Mouse (Mus musculus): Measurements from ENCODE around the gene Trim63. TPM values are rescaled to one million over a fixed set of nuclear protein-coding genes. Genes with fewer than 3 reads are reported as not detected.
"Not testable (repeated sequence)": the region's sequence is repeated elsewhere in the genome, so short reads cannot be mapped to it uniquely, and the experiment has no call there.

Trim63 gene
- polyA plus RNA-seq, 2 experiments = 0.07 TPM; not detected in 1

- H3K4me3 ChIP-seq (ENCODE audit: insufficient read depth in 1 of 2, low read depth in 2 of 2, low read length in 2 of 2) = no peak overlapping the region
- H3K36me3 ChIP-seq (replicated peaks; ENCODE audit: control insufficient read depth, insufficient read depth, low read depth) = no peaks in the 10 kb centered on the region
- no peak for ATAC-seq (ENCODE audit: insufficient read depth)
- DNase-seq (ENCODE audit: low read depth in 3 of 3, low spot score in 3 of 3) = no peak
- H3K4me2 ChIP-seq (ENCODE audit: low read depth) = no peak overlapping the region
- no peak overlapping the region for H3K9ac ChIP-seq (replicated peaks)
- no peak for TF ChIP-seq EP300 (IDR thresholded peaks at IDR 0.05; ENCODE audit: low read depth)
- TF ChIP-seq CTCF (IDR thresholded peaks at IDR 0.05; ENCODE audit: low read depth) = no peak
- H3K27me3 ChIP-seq (ENCODE audit: control insufficient read depth, insufficient read depth, low read length) = no peaks in the 10 kb centered on the region
- H3K9me3 ChIP-seq (ENCODE audit: control insufficient read depth, low read length) = no peaks in the 10 kb centered on the region
- peaks cover 0 to 2% of the 10 kb centered on the region in 2 experiments; a peak in 1 of 4 replicates for H3K4me1 ChIP-seq (replicated peaks; ENCODE audit: control insufficient read depth in 2 of 2, insufficient read depth in 2 of 2, low read length in 1 of 2)
- WGBS (ENCODE audit: insufficient replicate concordance) = 40% methylated on average over 9 of the region's 9 CpGs
- no peak overlapping the region for H3K27ac ChIP-seq
Observed at GRCm38 (mm10) chr4:134293692-134294163, 21.2 kb upstream of the Trim63 start.

DNA sequence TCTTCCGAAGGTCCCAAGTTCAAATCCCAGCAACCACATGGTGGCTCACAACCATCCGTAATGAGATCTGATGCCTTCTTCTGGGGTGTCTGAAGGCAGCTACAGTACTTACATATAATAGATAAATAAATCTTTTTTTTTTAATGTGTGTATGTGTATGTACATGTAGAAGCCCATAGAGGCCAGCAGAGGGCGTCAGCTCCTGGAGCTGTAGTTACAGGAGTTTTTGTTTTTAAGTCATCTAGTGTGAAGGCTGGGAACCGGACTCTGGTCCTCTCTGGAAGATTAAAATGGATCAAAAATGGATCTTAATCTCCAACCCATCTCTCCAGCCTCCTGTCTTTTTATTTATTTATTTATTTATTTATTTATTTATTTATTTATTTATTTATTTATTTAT, 18.8 kb upstream of the Trim63 start:
- DNase-seq (ENCODE audit: low read depth in 3 of 3, low spot score in 3 of 3); ATAC-seq (ENCODE audit: insufficient read depth); H3K4me2 ChIP-seq (ENCODE audit: low read depth); H3K4me3 ChIP-seq (ENCODE audit: insufficient read depth in 1 of 2, low read depth in 2 of 2, low read length in 2 of 2); H3K27me3 ChIP-seq (ENCODE audit: control insufficient read depth, insufficient read depth, low read length); H3K9me3 ChIP-seq (ENCODE audit: control insufficient read depth, low read length); H3K36me3 ChIP-seq (replicated peaks; ENCODE audit: control insufficient read depth, insufficient read depth, low read depth); H3K4me1 ChIP-seq (replicated peaks; ENCODE audit: control insufficient read depth in 2 of 2, insufficient read depth in 2 of 2, low read length in 1 of 2); H3K9ac ChIP-seq (replicated peaks); H3K27ac ChIP-seq: not testable (repeated sequence)
- 64% methylated on average over 4 of the region's 4 CpGs for WGBS (ENCODE audit: insufficient replicate concordance)

- ATAC-seq (ENCODE audit: insufficient read depth) (no peak), DNase-seq (ENCODE audit: low read depth in 3 of 3, low spot score in 3 of 3) (no peak)
- H3K27me3 ChIP-seq (ENCODE audit: control insufficient read depth, insufficient read depth, low read length) = no peaks in the 10 kb centered on the region
- H3K4me1 ChIP-seq (replicated peaks; ENCODE audit: control insufficient read depth in 2 of 2, insufficient read depth in 2 of 2, low read length in 1 of 2) = no peaks in the 10 kb centered on the region
- WGBS (ENCODE audit: insufficient replicate concordance) = 73% methylated on average over 4 of the region's 4 CpGs
- no peaks in the 10 kb centered on the region for H3K36me3 ChIP-seq (replicated peaks; ENCODE audit: control insufficient read depth, insufficient read depth, low read depth)
- H3K9me3 ChIP-seq (ENCODE audit: control insufficient read depth, low read length) = no peaks in the 10 kb centered on the region
- no peak overlapping the region for H3K27ac ChIP-seq
- TF ChIP-seq CTCF (IDR thresholded peaks at IDR 0.05; ENCODE audit: low read depth) = peak; percentile 20; the same call in 1 of the 2 replicates
- no peak for TF ChIP-seq EP300 (IDR thresholded peaks at IDR 0.05; ENCODE audit: low read depth)
- no peak overlapping the region for H3K4me2 ChIP-seq (ENCODE audit: low read depth)
- H3K9ac ChIP-seq (replicated peaks) = no peak overlapping the region
- no peak overlapping the region for H3K4me3 ChIP-seq (ENCODE audit: insufficient read depth in 1 of 2, low read depth in 2 of 2, low read length in 2 of 2)
Observed at GRCm38 (mm10) chr4:134296523-134296922, 18.4 kb upstream of the Trim63 start.

DNA sequence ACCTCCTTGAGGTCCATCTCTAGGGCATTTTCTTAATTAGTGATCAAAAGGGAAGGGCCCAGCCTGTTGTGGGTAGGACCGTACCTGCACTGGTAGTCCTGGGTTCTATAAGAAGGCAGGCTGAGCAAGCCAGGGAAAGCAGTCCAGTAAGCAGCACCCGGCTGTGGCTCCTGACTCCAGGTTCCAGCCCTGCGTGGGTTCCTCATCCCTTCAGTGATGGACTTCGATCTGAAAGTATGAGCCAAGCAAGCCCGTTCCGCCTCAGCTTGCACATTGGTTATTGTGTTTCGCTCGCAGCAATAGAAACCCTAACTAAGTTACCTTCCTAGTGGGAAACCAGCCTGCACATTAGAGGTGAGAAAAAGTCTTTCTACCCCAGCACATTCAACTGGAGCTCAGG, 17.6 kb upstream of the Trim63 start:
- Histone ChIP-seq H3K9me3 (ENCODE audit: control insufficient read depth, low read length) (no peaks in the 10 kb centered on the region), H3K4me3 (ENCODE audit: insufficient read depth in 1 of 2, low read depth in 2 of 2, low read length in 2 of 2) (no peak overlapping the region), H3K4me2 (ENCODE audit: low read depth) (no peak overlapping the region), H3K4me1 (replicated peaks; ENCODE audit: control insufficient read depth in 2 of 2, insufficient read depth in 2 of 2, low read length in 1 of 2) (no peaks in the 10 kb centered on the region), H3K9ac (replicated peaks) (no peak overlapping the region), H3K36me3 (replicated peaks; ENCODE audit: control insufficient read depth, insufficient read depth, low read depth) (no peaks in the 10 kb centered on the region), H3K27ac (no peak overlapping the region), H3K27me3 (ENCODE audit: control insufficient read depth, insufficient read depth, low read length) (no peaks in the 10 kb centered on the region)
- 78% methylated on average over 8 of the region's 8 CpGs for WGBS (ENCODE audit: insufficient replicate concordance)
- ATAC-seq (ENCODE audit: insufficient read depth) = no peak
- DNase-seq (ENCODE audit: low read depth in 3 of 3, low spot score in 3 of 3) = no peak
- TF ChIP-seq EP300 (IDR thresholded peaks at IDR 0.05; ENCODE audit: low read depth) (no peak), CTCF (IDR thresholded peaks at IDR 0.05; ENCODE audit: low read depth) (no peak)

- Histone ChIP-seq H3K4me3 (ENCODE audit: insufficient read depth in 1 of 2, low read depth in 2 of 2, low read length in 2 of 2) (no peak overlapping the region), H3K36me3 (replicated peaks; ENCODE audit: control insufficient read depth, insufficient read depth, low read depth) (no peaks in the 10 kb centered on the region), H3K9me3 (ENCODE audit: control insufficient read depth, low read length) (no peaks in the 10 kb centered on the region), H3K27ac (no peak overlapping the region), H3K4me2 (ENCODE audit: low read depth) (no peak overlapping the region), H3K4me1 (replicated peaks; ENCODE audit: control insufficient read depth in 2 of 2, insufficient read depth in 2 of 2, low read length in 1 of 2) (no peaks in the 10 kb centered on the region), H3K9ac (replicated peaks) (no peak overlapping the region), H3K27me3 (ENCODE audit: control insufficient read depth, insufficient read depth, low read length) (no peaks in the 10 kb centered on the region)
- DNase-seq (ENCODE audit: low read depth in 3 of 3, low spot score in 3 of 3) (no peak), ATAC-seq (ENCODE audit: insufficient read depth) (no peak)
- TF ChIP-seq EP300 (IDR thresholded peaks at IDR 0.05; ENCODE audit: low read depth) (no peak), CTCF (IDR thresholded peaks at IDR 0.05; ENCODE audit: low read depth) (no peak)
- 56% methylated on average over 18 of the region's 19 CpGs for WGBS (ENCODE audit: insufficient replicate concordance)
Observed at GRCm38 (mm10) chr4:134298626-134299497, 16.1 kb upstream of the Trim63 start.
